Mouse (Mus musculus) thymus, postnatal 36 days (tissue): ENCODE measurements around the gene A630095E13Rik.
"Not testable (repeated sequence)": the region's sequence is repeated elsewhere in the genome, so short reads cannot be mapped to it uniquely, and the experiment has no call there.

ENCODE experiments used
- DNase-seq, 2 experiments: peaks; one replicate each; pipeline ENCODE4 v3.0.0; 2022; ENCODE audit warnings: mixed read lengths in 2 of 2

The A630095E13Rik gene

DNA sequence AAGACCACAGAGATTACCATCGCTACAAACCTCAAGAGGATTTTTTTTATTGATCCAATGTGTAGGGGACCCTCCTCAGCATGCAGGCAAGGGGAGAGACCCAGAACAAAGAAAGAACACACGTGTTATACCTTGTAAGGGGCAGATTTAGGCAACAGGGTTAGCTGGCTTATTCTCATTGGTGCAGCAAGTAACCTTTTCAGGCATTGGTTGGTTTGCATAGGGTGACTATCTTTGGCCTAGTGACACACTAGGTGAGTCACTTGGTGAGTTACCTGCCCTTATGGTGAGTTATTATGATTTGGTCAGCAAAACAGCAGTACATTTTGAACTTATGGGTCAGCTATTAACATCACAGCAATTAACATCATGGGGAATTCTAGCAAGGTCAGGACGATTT lies at the start of gene A630095E13Rik:
TSS of gene A630095E13Rik (minus strand) at position 101 of the 400 bp plus-strand sequence.
- DNase-seq = not testable (repeated sequence)

DNA sequence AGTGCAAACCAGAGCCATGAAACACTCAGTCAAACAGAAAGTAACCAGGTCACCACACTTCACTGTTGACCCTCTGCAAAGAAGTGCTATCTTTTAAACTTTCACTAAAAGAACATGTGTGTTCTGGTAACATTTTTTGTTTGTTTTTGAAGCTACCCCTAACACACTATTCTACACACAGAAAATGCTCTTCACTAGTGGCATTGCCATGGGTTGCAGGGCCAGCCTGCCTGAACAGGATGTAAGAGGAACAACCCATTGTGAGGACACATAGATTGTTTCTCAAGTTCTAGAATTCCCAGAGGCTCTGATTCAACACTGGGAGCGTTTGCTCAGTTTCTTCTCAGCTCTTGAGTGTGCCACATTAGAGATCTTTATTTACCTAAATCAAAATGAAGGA lies 49.7 kb upstream of the A630095E13Rik start, which contains the start of gene Acrv1:
TSS of gene Acrv1 (plus strand) at position 301 of the 400 bp plus-strand sequence.
- DNase-seq = no peak

DNA sequence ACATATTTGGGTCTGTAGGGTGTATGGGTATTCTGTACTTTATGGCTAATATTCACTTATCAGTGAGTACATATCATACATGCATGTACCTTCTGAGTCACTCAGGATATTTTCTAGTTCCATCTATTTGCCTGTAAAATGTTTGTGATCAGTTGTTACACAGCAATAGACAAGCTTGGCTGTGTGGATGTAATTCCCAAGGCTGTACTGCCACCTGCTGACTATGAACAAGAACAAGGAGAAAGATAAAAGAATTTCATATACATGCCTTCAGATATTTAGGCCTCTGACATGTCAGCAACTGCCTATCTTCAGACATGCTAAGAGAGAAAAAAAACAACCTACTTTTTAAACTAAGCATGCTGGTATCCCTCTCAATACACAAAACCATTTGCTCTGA lies 44.2 kb upstream of the A630095E13Rik start:
- no peak for DNase-seq

DNA sequence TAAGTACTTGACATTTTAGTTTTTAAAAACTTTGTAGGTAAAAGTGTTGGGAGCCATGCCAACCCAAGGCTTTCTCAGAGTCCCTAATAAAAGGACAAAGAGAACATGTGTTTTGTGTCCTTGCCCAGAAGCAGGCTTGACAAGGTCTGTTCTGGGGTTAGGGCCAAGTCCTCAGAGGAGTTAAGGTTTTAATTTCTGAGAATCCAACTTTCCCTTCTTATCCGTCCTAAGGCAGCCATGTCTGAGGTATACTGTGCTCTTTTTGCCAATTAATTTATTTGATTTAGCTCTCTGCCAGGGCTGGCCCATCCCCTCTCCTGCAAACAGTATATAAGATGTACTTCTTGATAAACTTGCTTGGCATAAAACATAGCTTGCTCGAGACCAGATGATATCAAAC lies 38.2 kb upstream of the A630095E13Rik start:
- no peak for DNase-seq
